Mouse (Mus musculus) ES-Bruce4 (cell line): ENCODE measurements around the gene Gm2000.

ENCODE experiments used
- CTCF ChIP-seq: IDR thresholded peaks from one replicate; pipeline ENCODE4 v1.8.1; 2011; ENCODE audit warnings: low read depth, low read length
- EP300 ChIP-seq: IDR thresholded peaks from 2 replicates; pipeline ENCODE4 v1.6.1; 2011; ENCODE audit warnings: low read depth, low read length; ENCODE audit not compliant: insufficient read depth

DNA sequence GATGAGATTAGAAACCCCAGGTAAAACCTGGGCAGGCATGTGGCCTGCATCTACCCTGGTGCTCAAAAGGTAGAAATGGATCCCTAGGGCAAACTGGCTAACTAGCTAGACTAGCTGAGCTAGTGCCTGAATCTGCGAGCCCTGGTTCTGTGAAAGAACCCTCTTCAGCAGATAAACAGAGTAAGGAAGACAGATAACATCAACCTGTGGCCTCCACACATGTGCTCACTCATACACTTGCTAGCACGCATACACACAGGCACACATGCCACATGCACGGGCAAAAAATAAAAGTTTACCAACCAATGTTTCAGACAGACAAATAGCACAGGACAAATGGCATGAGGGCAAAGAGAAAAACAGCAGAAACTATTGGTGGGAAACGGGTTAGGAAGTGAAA is 15.4 kb upstream of the Gm2000 start:
- TF ChIP-seq CTCF = no peak
- TF ChIP-seq EP300 = no peak
